27 mouse cellular contexts compared by ENCODE assay signal in the genomic region with DNA sequence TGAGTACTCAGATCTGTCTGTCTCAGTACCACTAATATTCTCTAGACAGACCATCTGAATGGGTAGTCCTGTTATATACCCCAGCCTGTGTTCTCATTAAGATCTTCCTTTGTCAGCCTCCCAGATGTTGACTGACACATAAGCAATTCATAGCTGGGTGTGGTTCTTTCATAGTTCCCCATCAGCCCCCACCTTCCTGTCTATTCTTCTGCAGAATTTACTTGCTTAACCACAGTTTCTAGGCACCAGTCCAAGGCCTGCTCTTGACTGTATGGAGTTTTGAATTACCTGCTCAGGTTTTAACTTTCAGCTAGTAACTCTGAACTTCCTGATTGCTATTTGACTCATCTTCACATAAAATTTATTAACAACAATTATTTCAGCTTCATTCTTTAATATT.
DNase-seq lines count a peak whose midpoint lies in the region; ATAC-seq lines count a peak whose summit lies in the region.
"Had no signal": no experiment of that assay in that cellular context is flagged by ENCODE, and none has a peak within 500 bp of the region (broad histone marks: within the 10 kb centered on the region; RNA-seq: fewer than 3 reads in every experiment).

No protein-coding gene starts in this region.

- peak; percentile 13 for DNase-seq in embryonic facial prominence, embryonic 14.5 days (ENCODE audit: low spot score)
- no peak for DNase-seq in embryonic facial prominence, embryonic 10.5 days (ENCODE audit: low spot score)
- peak; percentile 3 for DNase-seq in A20 (ENCODE audit: low read depth, low spot score)
- DNase-seq in MEL-GATA-1-ER (ENCODE audit: extremely low read depth, low read depth): peak; percentile 68
- no peak for DNase-seq in adrenal gland, postnatal 25 days
- no peak for DNase-seq in left cerebral cortex, postnatal 4 days
- no peak for DNase-seq in left cerebral cortex, postnatal 14 days (ENCODE audit: low spot score in 2 of 2)
- DNase-seq: adrenal gland, adult 8-10 months; cerebellum, adult 18-20 months; cerebellum, postnatal 14 days; gastrocnemius, postnatal 10 days; kidney, postnatal 36 days; liver, postnatal 0 days; right cerebral cortex, postnatal 14 days; spleen, adult 18-20 months had no signal

- H3K4me1 ChIP-seq in embryonic facial prominence, embryonic 14.5 days (ENCODE audit: control insufficient read depth, insufficient read depth, low read length): no peaks in the 10 kb centered on the region
- no peaks in the 10 kb centered on the region for H3K4me1 ChIP-seq in embryonic facial prominence, embryonic 10.5 days
- H3K4me1 ChIP-seq: embryonic facial prominence, embryonic 13.5 days; forebrain, embryonic 13.5 days; heart, embryonic 10.5 days; hindbrain, embryonic 15.5 days; limb, embryonic 12.5 days; midbrain, embryonic 13.5 days; neural tube, embryonic 12.5 days had no signal

- no peak overlapping the region for H3K4me3 ChIP-seq in embryonic facial prominence, embryonic 14.5 days (ENCODE audit: low read depth, low read length)
- H3K4me3 ChIP-seq in embryonic facial prominence, embryonic 10.5 days: no peak overlapping the region
- H3K4me3 ChIP-seq: embryonic facial prominence, embryonic 13.5 days; forebrain, embryonic 13.5 days; heart, embryonic 10.5 days; hindbrain, embryonic 15.5 days; limb, embryonic 12.5 days; midbrain, embryonic 13.5 days; neural tube, embryonic 12.5 days had no signal

- intact Hi-C loops in left cerebral cortex, postnatal 4 days (cut with DNase I): no loop called here
- intact Hi-C loops in left cerebral cortex, postnatal 14 days (cut with DNase I): no loop called here

- H3K36me3 ChIP-seq in embryonic facial prominence, embryonic 14.5 days (ENCODE audit: control insufficient read depth, insufficient read depth, low read length): peaks cover 11% of the 10 kb centered on the region; the same call in 1 of the 2 replicates
- H3K36me3 ChIP-seq in embryonic facial prominence, embryonic 10.5 days (replicated peaks): no peaks in the 10 kb centered on the region; the same call in 1 of the 2 replicates
- H3K36me3 ChIP-seq: embryonic facial prominence, embryonic 13.5 days had no signal

- no peak overlapping the region for H3K9ac ChIP-seq in embryonic facial prominence, embryonic 14.5 days (ENCODE audit: low read depth, low read length)
- H3K9ac ChIP-seq: embryonic facial prominence, embryonic 13.5 days; forebrain, embryonic 13.5 days; hindbrain, embryonic 15.5 days; limb, embryonic 12.5 days; liver, postnatal 0 days; midbrain, embryonic 13.5 days; neural tube, embryonic 12.5 days had no signal

- no peak for ATAC-seq in embryonic facial prominence, embryonic 14.5 days (ENCODE audit: low read depth)
- 0 out of 2 replicates have a peak, but pooled peaks have one; percentile 30 for ATAC-seq in megakaryocyte, adult 5-6 weeks (ENCODE audit: poor library complexity, severe bottlenecking)
- ATAC-seq: forebrain, embryonic 13.5 days; intestine, embryonic 16.5 days; liver, postnatal 0 days; midbrain, embryonic 13.5 days; Patski had no signal

- H3K27me3 ChIP-seq in embryonic facial prominence, embryonic 14.5 days (replicated peaks; ENCODE audit: control insufficient read depth, insufficient read depth, low read length): no peaks in the 10 kb centered on the region
- H3K27me3 ChIP-seq in embryonic facial prominence, embryonic 10.5 days (replicated peaks; ENCODE audit: low read depth, poor library complexity, severe bottlenecking): no peaks in the 10 kb centered on the region
- H3K27me3 ChIP-seq: embryonic facial prominence, embryonic 13.5 days; forebrain, embryonic 13.5 days; hindbrain, embryonic 15.5 days; limb, embryonic 12.5 days; midbrain, embryonic 13.5 days; neural tube, embryonic 12.5 days; Patski had no signal

- no peaks in the 10 kb centered on the region for H3K9me3 ChIP-seq in embryonic facial prominence, embryonic 14.5 days (ENCODE audit: control insufficient read depth, low read length)
- H3K9me3 ChIP-seq in embryonic facial prominence, embryonic 10.5 days: no peaks in the 10 kb centered on the region
- H3K9me3 ChIP-seq: embryonic facial prominence, embryonic 13.5 days; forebrain, embryonic 13.5 days; heart, embryonic 10.5 days; hindbrain, embryonic 15.5 days; limb, embryonic 12.5 days; midbrain, embryonic 13.5 days; neural tube, embryonic 12.5 days had no signal

- no peak overlapping the region for H3K4me2 ChIP-seq in embryonic facial prominence, embryonic 14.5 days (ENCODE audit: low read depth, low read length)
- H3K4me2 ChIP-seq: embryonic facial prominence, embryonic 13.5 days; forebrain, embryonic 13.5 days; hindbrain, embryonic 15.5 days; limb, embryonic 12.5 days; liver, embryonic 11.5 days; midbrain, embryonic 13.5 days; neural tube, embryonic 12.5 days had no signal

- no peak overlapping the region for H3K27ac ChIP-seq in embryonic facial prominence, embryonic 14.5 days (replicated peaks; ENCODE audit: low read depth, low read length)
- no peak overlapping the region for H3K27ac ChIP-seq in embryonic facial prominence, embryonic 10.5 days (replicated peaks)
- H3K27ac ChIP-seq: embryonic facial prominence, embryonic 13.5 days; forebrain, embryonic 13.5 days; heart, embryonic 10.5 days; hindbrain, embryonic 15.5 days; limb, embryonic 12.5 days; macrophage; midbrain, embryonic 13.5 days; neural tube, embryonic 12.5 days had no signal

Comparison
In these comparisons a context has a peak if more than half of its experiments do, and no peak if none do; other contexts are left out.
1. DNase-seq: peak in embryonic facial prominence, embryonic 14.5 days (single experiment), A20 (single experiment) and MEL-GATA-1-ER (single experiment); none in embryonic facial prominence, embryonic 10.5 days (single experiment), adrenal gland, postnatal 25 days (single experiment), left cerebral cortex, postnatal 4 days (single experiment) and left cerebral cortex, postnatal 14 days (0 of 2).